Mouse (Mus musculus): ENCODE measurements around the gene Tgfb2. TPM values are rescaled to one million over a fixed set of nuclear protein-coding genes. Genes with fewer than 3 reads are reported as not detected.

The Tgfb2 gene
- polyA plus RNA-seq, 1 experiment, result 1.5 TPM

DNA sequence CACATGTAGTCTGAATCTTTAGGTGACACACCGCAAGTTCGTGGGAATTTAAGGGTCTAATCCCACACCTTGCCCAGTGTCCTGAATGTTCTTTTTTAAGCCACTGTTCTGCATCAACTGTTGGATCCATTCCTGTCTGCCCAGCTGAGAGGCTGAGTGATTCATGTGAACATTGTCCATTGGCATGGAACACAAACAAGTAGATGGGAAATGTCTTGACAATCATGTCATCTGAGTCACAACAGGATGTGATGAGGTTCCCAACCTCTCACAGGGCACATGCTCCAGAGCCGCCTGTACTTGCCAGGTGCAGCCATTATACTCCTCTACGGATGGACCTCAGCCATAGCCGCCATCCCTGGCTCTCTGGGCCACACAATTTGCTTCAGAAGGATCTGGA is 101.7 kb downstream of the Tgfb2 start:
- Histone ChIP-seq H3K36me3 (ENCODE audit: control insufficient read depth, insufficient read depth, low read length) (no peaks in the 10 kb centered on the region), H3K4me1 (ENCODE audit: control insufficient read depth, insufficient read depth, low read length) (no peaks in the 10 kb centered on the region), H3K27me3 (replicated peaks; ENCODE audit: control insufficient read depth, insufficient read depth, low read length) (no peaks in the 10 kb centered on the region; the same call in 1 of the 2 replicates), H3K4me3 (ENCODE audit: insufficient read depth, low read depth, low read length) (no peak overlapping the region), H3K27ac (ENCODE audit: insufficient read depth, low read depth, low read length) (no peak overlapping the region)
- no peak for DNase-seq
- TF ChIP-seq POLR2A (IDR thresholded peaks at IDR 0.05; ENCODE audit: low read depth, low read length) (no peak), CTCF (conservative IDR thresholded peaks at IDR 0.05; ENCODE audit: insufficient read depth, insufficient read length, low read depth, low read length) (no peak)
- WGBS, result 88% methylated on average over 5 of the region's 5 CpGs

DNA sequence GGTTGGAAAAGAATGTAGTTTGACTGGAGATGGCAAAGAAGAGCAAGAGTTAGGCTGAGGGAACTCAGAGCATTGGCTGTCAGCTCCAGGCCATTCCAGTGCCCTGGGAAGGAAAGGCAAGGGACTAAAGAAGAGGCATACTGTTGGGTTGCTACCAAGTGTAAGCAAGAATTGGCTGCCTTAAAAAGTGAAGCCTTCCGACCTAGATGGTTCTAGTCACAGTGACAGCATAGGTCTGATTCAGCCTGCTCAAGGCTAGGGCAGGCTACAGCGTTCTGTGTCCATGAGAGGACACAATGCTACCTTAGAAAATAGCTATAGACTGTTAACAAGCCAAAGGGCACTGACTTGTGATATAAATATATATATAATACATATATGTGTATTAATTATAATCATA is 117.6 kb downstream of the Tgfb2 start:
- 90% methylated on average over 2 of the region's 2 CpGs for WGBS
- TF ChIP-seq POLR2A (IDR thresholded peaks at IDR 0.05; ENCODE audit: low read depth, low read length), result no peak
- no peak for TF ChIP-seq CTCF (conservative IDR thresholded peaks at IDR 0.05; ENCODE audit: insufficient read depth, insufficient read length, low read depth, low read length)
- H3K4me3 ChIP-seq (ENCODE audit: insufficient read depth, low read depth, low read length), result no peak overlapping the region
- H3K4me1 ChIP-seq (ENCODE audit: control insufficient read depth, insufficient read depth, low read length), result no peaks in the 10 kb centered on the region
- no peaks in the 10 kb centered on the region for H3K27me3 ChIP-seq (replicated peaks; ENCODE audit: control insufficient read depth, insufficient read depth, low read length)
- H3K36me3 ChIP-seq (ENCODE audit: control insufficient read depth, insufficient read depth, low read length), result no peaks in the 10 kb centered on the region
- no peak for DNase-seq
- H3K27ac ChIP-seq (ENCODE audit: insufficient read depth, low read depth, low read length), result no peak overlapping the region

- H3K4me1 ChIP-seq (ENCODE audit: control insufficient read depth, insufficient read depth, low read length), result no peaks in the 10 kb centered on the region
- H3K4me3 ChIP-seq (ENCODE audit: insufficient read depth, low read depth, low read length), result no peak overlapping the region
- TF ChIP-seq POLR2A (IDR thresholded peaks at IDR 0.05; ENCODE audit: low read depth, low read length), result no peak
- DNase-seq, result no peak
- no peaks in the 10 kb centered on the region for H3K36me3 ChIP-seq (ENCODE audit: control insufficient read depth, insufficient read depth, low read length)
- WGBS, result 75% methylated on average over 8 of the region's 8 CpGs
- H3K27ac ChIP-seq (ENCODE audit: insufficient read depth, low read depth, low read length), result no peak overlapping the region
- no peaks in the 10 kb centered on the region for H3K27me3 ChIP-seq (replicated peaks; ENCODE audit: control insufficient read depth, insufficient read depth, low read length)
Measured at GRCm38 (mm10) chr1:186587065-186587804, 118.6 kb downstream of the Tgfb2 start.

DNA sequence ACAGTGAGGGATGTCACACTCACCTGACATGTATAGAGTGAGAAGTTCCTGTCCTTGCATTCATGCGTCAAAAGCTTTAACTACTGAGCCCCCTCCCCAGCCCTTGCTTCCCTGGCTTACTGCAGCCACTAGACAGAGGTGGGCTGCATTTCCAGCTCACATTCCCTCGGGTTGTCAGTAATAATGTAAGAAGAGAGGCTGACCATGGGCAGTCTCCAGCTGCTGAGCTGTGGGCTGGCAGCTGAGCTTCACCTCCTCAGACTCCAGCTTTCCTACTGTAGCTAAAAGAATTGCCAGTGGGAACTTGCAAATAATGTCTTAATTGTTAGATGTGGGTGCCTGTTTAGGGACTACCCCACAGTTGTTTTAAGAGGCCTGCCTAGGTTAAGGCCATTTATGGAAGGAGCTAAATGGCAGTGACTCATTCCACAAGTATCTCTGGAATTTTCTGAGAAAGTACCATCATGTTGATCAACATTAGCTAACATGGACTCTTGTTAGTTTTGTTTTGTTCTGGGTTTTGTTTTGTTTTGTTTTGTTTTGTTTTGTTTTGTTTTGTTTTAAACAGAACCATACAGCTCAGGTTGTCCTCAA is 120.1 kb downstream of the Tgfb2 start:
- DNase-seq, result no peak
- H3K4me1 ChIP-seq (ENCODE audit: control insufficient read depth, insufficient read depth, low read length), result no peaks in the 10 kb centered on the region
- H3K4me3 ChIP-seq (ENCODE audit: insufficient read depth, low read depth, low read length), result no peak overlapping the region
- TF ChIP-seq CTCF (conservative IDR thresholded peaks at IDR 0.05; ENCODE audit: insufficient read depth, insufficient read length, low read depth, low read length) (no peak), POLR2A (IDR thresholded peaks at IDR 0.05; ENCODE audit: low read depth, low read length) (no peak)
- H3K36me3 ChIP-seq (ENCODE audit: control insufficient read depth, insufficient read depth, low read length), result no peaks in the 10 kb centered on the region
- H3K27me3 ChIP-seq (replicated peaks; ENCODE audit: control insufficient read depth, insufficient read depth, low read length), result no peaks in the 10 kb centered on the region
- no peak overlapping the region for H3K27ac ChIP-seq (ENCODE audit: insufficient read depth, low read depth, low read length)
- 61% methylated on average over 2 of the region's 2 CpGs for WGBS

- H3K4me1 ChIP-seq (ENCODE audit: control insufficient read depth, insufficient read depth, low read length), result no peaks in the 10 kb centered on the region
- TF ChIP-seq CTCF (conservative IDR thresholded peaks at IDR 0.05; ENCODE audit: insufficient read depth, insufficient read length, low read depth, low read length) (no peak), POLR2A (IDR thresholded peaks at IDR 0.05; ENCODE audit: low read depth, low read length) (no peak)
- DNase-seq, result no peak
- no peaks in the 10 kb centered on the region for H3K36me3 ChIP-seq (ENCODE audit: control insufficient read depth, insufficient read depth, low read length)
- H3K27ac ChIP-seq (ENCODE audit: insufficient read depth, low read depth, low read length), result no peak overlapping the region
- H3K27me3 ChIP-seq (replicated peaks; ENCODE audit: control insufficient read depth, insufficient read depth, low read length), result no peaks in the 10 kb centered on the region
- no peak overlapping the region for H3K4me3 ChIP-seq (ENCODE audit: insufficient read depth, low read depth, low read length)
Measured at GRCm38 (mm10) chr1:186583933-186584332, 121.9 kb downstream of the Tgfb2 start.

GRCm38 (mm10) chr1:186582113-186582512 is 123.7 kb downstream of the Tgfb2 start:
- DNase-seq, result no peak
- Histone ChIP-seq H3K4me3 (ENCODE audit: insufficient read depth, low read depth, low read length) (no peak overlapping the region), H3K27me3 (replicated peaks; ENCODE audit: control insufficient read depth, insufficient read depth, low read length) (no peaks in the 10 kb centered on the region), H3K36me3 (ENCODE audit: control insufficient read depth, insufficient read depth, low read length) (no peaks in the 10 kb centered on the region), H3K4me1 (ENCODE audit: control insufficient read depth, insufficient read depth, low read length) (no peaks in the 10 kb centered on the region), H3K27ac (ENCODE audit: insufficient read depth, low read depth, low read length) (no peak overlapping the region)
- 82% methylated on average over 6 of the region's 6 CpGs for WGBS
- TF ChIP-seq CTCF (conservative IDR thresholded peaks at IDR 0.05; ENCODE audit: insufficient read depth, insufficient read length, low read depth, low read length) (no peak), POLR2A (IDR thresholded peaks at IDR 0.05; ENCODE audit: low read depth, low read length) (no peak)

GRCm38 (mm10) chr1:186581666-186582065 is 124.1 kb downstream of the Tgfb2 start:
- no peaks in the 10 kb centered on the region for H3K36me3 ChIP-seq (ENCODE audit: control insufficient read depth, insufficient read depth, low read length)
- no peaks in the 10 kb centered on the region for H3K27me3 ChIP-seq (replicated peaks; ENCODE audit: control insufficient read depth, insufficient read depth, low read length)
- no peak for TF ChIP-seq POLR2A (IDR thresholded peaks at IDR 0.05; ENCODE audit: low read depth, low read length)
- no peak for TF ChIP-seq CTCF (conservative IDR thresholded peaks at IDR 0.05; ENCODE audit: insufficient read depth, insufficient read length, low read depth, low read length)
- 82% methylated on average over 2 of the region's 2 CpGs for WGBS
- H3K27ac ChIP-seq (ENCODE audit: insufficient read depth, low read depth, low read length), result no peak overlapping the region
- H3K4me3 ChIP-seq (ENCODE audit: insufficient read depth, low read depth, low read length), result no peak overlapping the region
- no peak for DNase-seq
- no peaks in the 10 kb centered on the region for H3K4me1 ChIP-seq (ENCODE audit: control insufficient read depth, insufficient read depth, low read length)

Data from kidney, adult 2 months (tissue).